Mouse (Mus musculus) ES-Bruce4 (cell line): ENCODE measurements around the gene Sfrp5.

Experiments
- CTCF ChIP-seq: IDR thresholded peaks from one replicate; pipeline ENCODE4 v1.8.1; 2011; ENCODE audit warnings: low read depth, low read length
- EP300 ChIP-seq: IDR thresholded peaks from 2 replicates; pipeline ENCODE4 v1.6.1; 2011; ENCODE audit warnings: low read depth, low read length; ENCODE audit not compliant: insufficient read depth
- POLR2A ChIP-seq: IDR thresholded peaks from one replicate; pipeline ENCODE4 v1.8.1; 2011; ENCODE audit warnings: low read length; ENCODE audit not compliant: insufficient read depth

DNA sequence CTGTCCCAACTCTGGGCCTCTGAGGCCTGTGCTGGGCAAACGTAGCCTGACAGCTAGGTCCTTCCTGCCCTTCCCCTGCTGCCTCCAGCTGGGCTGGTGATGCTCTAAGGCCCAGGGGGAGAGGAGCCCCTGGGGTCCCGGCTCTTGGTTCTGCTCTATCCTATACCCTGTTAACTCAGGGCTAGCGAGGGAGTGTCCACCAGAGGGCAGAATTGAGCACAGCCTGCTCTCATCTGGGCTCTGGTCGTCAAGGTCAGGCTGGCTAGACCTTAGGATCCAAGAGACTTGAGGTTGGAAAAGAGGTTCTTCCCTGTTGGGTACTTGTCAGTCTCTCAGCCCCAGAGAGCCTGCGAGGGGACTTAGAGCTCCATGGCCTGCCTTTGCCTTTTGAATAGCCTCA lies 11.6 kb downstream of the Sfrp5 start:
- no peak for TF ChIP-seq EP300
- TF ChIP-seq POLR2A: no peak
- TF ChIP-seq CTCF: peak; percentile 89
